Mouse (Mus musculus): ENCODE measurements at regions not wholly inside any gene's neighbourhood (a gene's known extent, or its start where the extent isn't known, plus 50 kb on each side); places are given as distances from the start of the nearest gene placed in this dataset.

- TF ChIP-seq GATA1 (IDR thresholded peaks at IDR 0.05; ENCODE audit: borderline replicate concordance, low read length) (no peak), FLI1 (IDR thresholded peaks at IDR 0.05; ENCODE audit: low read length) (no peak)
Observed at GRCm38 (mm10) chr4:114688356-114688972, 133.1 kb upstream of the Gm12830 start.
